Mouse (Mus musculus) neural tube, embryonic 15.5 days (tissue): Measurements from ENCODE around the gene Kcnk10. TPM values are rescaled to one million over a fixed set of nuclear protein-coding genes. Genes with fewer than 3 reads are reported as not detected.

ENCODE experiments used
- ATAC-seq: fragments of 200-750 bp; cut with Nextera tagmentation; 2 replicates; pipeline ENCODE4 v1.8.0; 2017; ENCODE audit warnings: mild to moderate bottlenecking, moderate TSS enrichment, moderate library complexity; ENCODE audit not compliant: low FRiP score
- H3K27ac ChIP-seq: fragments of 300-500 bp; sonication (generic); replicated peaks from 2 replicates; pipeline ENCODE4 v1.5.1; 2015; ENCODE audit warnings: mild to moderate bottlenecking, inconsistent platforms
- H3K27me3 ChIP-seq: fragments of 300-500 bp; sonication (generic); replicated peaks from 2 replicates; pipeline ENCODE4 v1.6.1; 2015; ENCODE audit warnings: inconsistent platforms
- H3K36me3 ChIP-seq: fragments of 300-500 bp; sonication (generic); 2 replicates; pipeline ENCODE4 v1.6.1; 2015; ENCODE audit warnings: inconsistent platforms
- H3K4me1 ChIP-seq: fragments of 300-500 bp; sonication (generic); 2 replicates; pipeline ENCODE4 v1.6.1; 2015; ENCODE audit warnings: inconsistent platforms
- H3K4me2 ChIP-seq: fragments of 300-500 bp; sonication (generic); 2 replicates; pipeline ENCODE4 v1.6.1; 2015; ENCODE audit warnings: inconsistent platforms, mild to moderate bottlenecking, moderate library complexity
- H3K4me3 ChIP-seq: fragments of 300-500 bp; sonication (generic); replicated peaks from 2 replicates; pipeline ENCODE4 v1.5.1; 2015; ENCODE audit warnings: mild to moderate bottlenecking, inconsistent platforms
- H3K9ac ChIP-seq: fragments of 300-500 bp; sonication (generic); replicated peaks from 2 replicates; pipeline ENCODE4 v1.6.1; 2015; ENCODE audit warnings: mild to moderate bottlenecking, inconsistent platforms
- H3K9me3 ChIP-seq: fragments of 300-500 bp; sonication (generic); replicated peaks from 2 replicates; pipeline ENCODE4 v1.6.1; 2016; ENCODE audit warnings: inconsistent platforms
- WGBS: fragments of 180-500 bp; shearing (Covaris S2); methylation state at CpG from one replicate; pipeline ENCODE4 v1.1.7; 2015; ENCODE audit warnings: mixed read lengths; 5-methylcytosine and 5-hydroxymethylcytosine counted together
- polyA plus RNA-seq: library from polyadenylated mRNA; unstranded; fragments of >200 nt; fragmentation: Nextera tagmentation; extraction: Ambion mirVana; gene quantifications from 2 replicates; pipeline ENCODE4 v1.2.1, GENCODE M21; 2015

The Kcnk10 gene
- polyA plus RNA-seq, 1 experiment from 2014 or later = 31.5 TPM

DNA sequence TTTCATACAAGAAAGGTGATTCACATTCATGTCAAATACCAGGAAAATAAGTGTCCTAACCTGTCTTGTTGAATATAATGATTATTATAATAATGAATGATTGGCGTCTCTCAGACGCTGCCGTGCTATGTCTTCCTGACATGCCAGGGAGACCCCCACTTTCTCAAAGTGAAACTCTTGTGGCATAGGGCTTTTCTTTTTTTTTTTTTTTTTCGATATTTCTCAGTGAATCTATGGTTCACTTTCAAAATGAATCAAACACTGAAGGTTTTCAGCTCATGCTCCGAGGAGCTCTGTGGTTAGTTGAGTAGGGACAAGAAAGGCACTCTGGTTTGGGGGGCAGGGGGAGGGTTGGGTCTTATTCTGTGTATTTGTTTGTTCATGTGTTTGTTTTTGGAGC lies 22.8 kb upstream of the Kcnk10 start:
- no peaks in the 10 kb centered on the region for H3K36me3 ChIP-seq
- H3K4me2 ChIP-seq = no peak overlapping the region
- H3K27me3 ChIP-seq = no peaks in the 10 kb centered on the region
- no peaks in the 10 kb centered on the region for H3K4me1 ChIP-seq
- H3K9ac ChIP-seq = no peak overlapping the region
- 0 out of 2 replicates have a peak, but pooled peaks cover 7% of the 10 kb centered on the region for H3K9me3 ChIP-seq
- no peak overlapping the region for H3K27ac ChIP-seq
- 88% methylated on average over 5 of the region's 5 CpGs for WGBS
- ATAC-seq = no peak
- H3K4me3 ChIP-seq = no peak overlapping the region

DNA sequence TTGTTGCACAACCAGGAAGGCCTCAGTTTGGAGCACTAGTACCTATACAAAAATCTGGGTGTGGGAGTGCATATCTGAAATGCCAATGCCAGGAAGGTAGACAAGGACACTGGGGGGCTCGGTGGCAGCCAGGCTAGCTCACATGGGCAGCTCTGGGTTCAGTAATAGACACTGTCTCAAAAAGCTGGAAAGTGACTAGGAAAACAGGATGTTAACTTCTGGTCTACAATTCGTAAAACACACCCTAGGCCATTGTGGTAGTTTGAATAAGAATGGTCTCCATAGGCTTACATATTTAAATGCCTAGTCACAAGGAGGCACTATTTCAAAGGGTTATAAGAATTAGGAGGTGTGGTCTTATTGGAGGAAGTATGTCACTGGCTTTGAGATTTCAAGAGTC lies 12.9 kb upstream of the Kcnk10 start:
- no peak overlapping the region for H3K27ac ChIP-seq
- ATAC-seq = no peak
- 93% methylated on average over 2 of the region's 2 CpGs for WGBS

DNA sequence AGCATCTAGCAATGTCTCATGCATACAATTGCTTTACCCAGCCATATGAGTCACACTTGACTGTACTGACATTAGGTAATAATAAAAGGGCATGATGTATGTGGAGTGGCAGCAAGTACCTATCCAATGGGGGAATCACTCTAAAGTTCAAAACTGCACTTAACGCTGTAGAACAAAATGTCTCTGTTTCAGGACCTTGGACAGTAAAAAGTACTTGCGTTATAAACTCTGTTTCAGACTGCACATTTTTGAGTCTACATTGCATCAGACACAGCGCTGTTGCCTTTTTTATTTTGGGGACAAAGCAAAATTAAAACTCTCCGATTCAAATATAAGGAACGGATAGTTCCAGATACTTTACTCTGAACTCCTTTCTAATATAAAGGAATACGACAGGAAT lies 10.5 kb upstream of the Kcnk10 start:
- Histone ChIP-seq H3K36me3 (no peaks in the 10 kb centered on the region), H3K4me1 (no peaks in the 10 kb centered on the region), H3K4me3 (no peak overlapping the region), H3K9ac (no peak overlapping the region), H3K9me3 (no peaks in the 10 kb centered on the region), H3K4me2 (no peak overlapping the region), H3K27ac (no peak overlapping the region), H3K27me3 (no peaks in the 10 kb centered on the region)
- no peak for ATAC-seq
- 79% methylated on average over 6 of the region's 6 CpGs for WGBS

More for the DNA sequence above, 12.9 kb upstream of the Kcnk10 start:
- Histone ChIP-seq H3K36me3 (no peaks in the 10 kb centered on the region), H3K27me3 (no peaks in the 10 kb centered on the region), H3K9me3 (0 out of 2 replicates have a peak, but pooled peaks cover 3% of the 10 kb centered on the region), H3K4me1 (no peaks in the 10 kb centered on the region), H3K4me2 (no peak overlapping the region), H3K9ac (no peak overlapping the region), H3K4me3 (no peak overlapping the region)

DNA sequence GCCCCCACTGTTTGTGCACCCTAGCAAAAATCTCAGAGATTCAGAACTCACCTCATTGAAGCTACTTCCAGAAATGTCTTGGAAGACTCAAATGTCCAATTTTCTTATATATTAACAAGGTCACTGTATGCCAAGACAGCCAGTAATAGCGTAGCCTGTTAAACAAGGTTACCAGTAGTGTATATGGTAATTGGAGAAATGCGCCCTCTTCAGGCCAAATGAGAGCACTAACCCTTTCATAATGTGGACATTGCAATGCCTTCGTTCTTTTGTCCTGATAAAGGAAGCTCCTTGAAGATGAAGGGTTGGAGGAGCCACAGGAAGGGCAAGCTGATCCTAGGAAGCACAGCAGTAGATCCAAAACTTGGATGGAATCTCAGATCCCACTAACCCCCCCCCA lies 7.2 kb upstream of the Kcnk10 start:
- Histone ChIP-seq H3K36me3 (no peaks in the 10 kb centered on the region), H3K4me1 (no peaks in the 10 kb centered on the region), H3K9me3 (no peaks in the 10 kb centered on the region), H3K27me3 (no peaks in the 10 kb centered on the region), H3K4me2 (no peak overlapping the region), H3K4me3 (no peak overlapping the region), H3K9ac (no peak overlapping the region), H3K27ac (no peak overlapping the region)
- WGBS = 35% methylated on average over 3 of the region's 3 CpGs
- ATAC-seq = no peak

DNA sequence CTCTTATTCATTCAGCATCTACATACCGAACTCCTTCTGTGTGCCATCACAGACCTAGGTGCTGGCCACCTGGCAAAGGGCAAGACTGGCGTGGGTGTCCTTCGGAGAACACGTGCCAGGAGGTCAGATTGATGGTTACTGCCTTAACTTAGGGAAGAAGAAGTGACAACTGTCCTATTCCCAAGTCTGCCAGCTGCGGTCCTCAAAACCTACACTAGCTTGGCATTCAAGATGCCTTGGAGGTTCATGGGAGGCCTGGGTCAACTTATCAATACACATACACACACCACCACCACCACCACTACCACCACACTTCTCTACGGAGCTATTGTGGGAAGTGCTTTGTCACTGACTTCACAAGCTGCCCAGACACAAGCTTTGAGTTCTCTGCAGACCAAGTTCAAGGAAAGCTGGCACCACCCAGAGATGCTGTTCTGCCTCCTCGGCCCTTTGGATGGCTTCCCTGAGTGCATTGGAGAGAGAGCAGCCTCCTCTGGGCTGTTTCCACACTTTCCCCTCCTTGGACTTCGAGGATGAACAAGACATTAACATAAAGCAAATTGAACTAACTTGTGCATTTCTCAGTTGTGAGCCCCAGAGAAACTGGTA lies 2.1 kb downstream of the Kcnk10 start:
- H3K27ac ChIP-seq = peak overlapping the region; percentile 97; the same call in 1 of the 2 replicates
- H3K27me3 ChIP-seq = no peaks in the 10 kb centered on the region
- peaks cover 42% of the 10 kb centered on the region for H3K4me1 ChIP-seq
- no peaks in the 10 kb centered on the region for H3K9me3 ChIP-seq
- WGBS = 63% methylated on average over 8 of the region's 8 CpGs
- peak overlapping the region; percentile 78 for H3K4me2 ChIP-seq
- peak overlapping the region; percentile 87; the same call in 1 of the 2 replicates for H3K9ac ChIP-seq
- no peaks in the 10 kb centered on the region for H3K36me3 ChIP-seq
- peak overlapping the region; percentile 68 for H3K4me3 ChIP-seq
- ATAC-seq = no peak

DNA sequence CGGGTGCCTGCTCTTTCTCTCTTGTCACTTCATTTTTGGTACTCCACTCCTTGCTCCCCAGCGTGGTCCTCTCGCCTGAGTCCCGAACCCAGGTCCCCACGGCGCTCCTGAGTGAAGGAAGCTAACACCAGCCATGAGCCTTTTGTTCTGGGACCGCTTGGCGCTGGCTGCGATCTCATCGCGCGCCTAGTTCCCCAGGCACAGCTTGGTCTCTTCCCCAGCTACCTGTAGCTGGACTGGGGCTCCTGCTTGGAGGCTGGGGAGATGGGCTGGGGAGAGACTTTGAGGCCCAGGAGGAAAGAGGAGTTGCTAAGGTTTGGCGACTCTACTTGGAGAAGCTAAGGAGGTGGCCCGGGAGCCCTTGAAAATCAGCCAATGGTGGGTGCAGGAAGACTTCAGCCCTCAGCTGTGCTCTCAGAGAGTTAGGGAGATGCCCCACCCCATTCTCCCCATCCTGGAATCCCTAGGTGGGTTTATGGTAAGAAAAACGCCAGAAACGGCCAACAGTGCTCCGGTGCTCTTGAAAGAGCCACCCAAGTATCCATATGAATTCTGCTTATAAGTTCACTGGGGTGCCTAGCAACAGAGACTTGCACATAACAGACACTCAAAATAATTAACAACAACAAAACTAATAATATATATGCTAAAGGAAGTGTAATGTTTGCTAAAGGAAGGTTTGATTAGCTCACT lies 2.8 kb downstream of the Kcnk10 start:
- no peak for ATAC-seq
- Histone ChIP-seq H3K4me2 (peak overlapping the region; percentile 78), H3K4me1 (peaks cover 49% of the 10 kb centered on the region), H3K9me3 (no peaks in the 10 kb centered on the region), H3K4me3 (peak overlapping the region; percentile 68), H3K9ac (peak overlapping the region; percentile 87), H3K36me3 (no peaks in the 10 kb centered on the region), H3K27me3 (no peaks in the 10 kb centered on the region), H3K27ac (peak overlapping the region; percentile 97)
- 7% methylated on average over 17 of the region's 17 CpGs for WGBS

DNA sequence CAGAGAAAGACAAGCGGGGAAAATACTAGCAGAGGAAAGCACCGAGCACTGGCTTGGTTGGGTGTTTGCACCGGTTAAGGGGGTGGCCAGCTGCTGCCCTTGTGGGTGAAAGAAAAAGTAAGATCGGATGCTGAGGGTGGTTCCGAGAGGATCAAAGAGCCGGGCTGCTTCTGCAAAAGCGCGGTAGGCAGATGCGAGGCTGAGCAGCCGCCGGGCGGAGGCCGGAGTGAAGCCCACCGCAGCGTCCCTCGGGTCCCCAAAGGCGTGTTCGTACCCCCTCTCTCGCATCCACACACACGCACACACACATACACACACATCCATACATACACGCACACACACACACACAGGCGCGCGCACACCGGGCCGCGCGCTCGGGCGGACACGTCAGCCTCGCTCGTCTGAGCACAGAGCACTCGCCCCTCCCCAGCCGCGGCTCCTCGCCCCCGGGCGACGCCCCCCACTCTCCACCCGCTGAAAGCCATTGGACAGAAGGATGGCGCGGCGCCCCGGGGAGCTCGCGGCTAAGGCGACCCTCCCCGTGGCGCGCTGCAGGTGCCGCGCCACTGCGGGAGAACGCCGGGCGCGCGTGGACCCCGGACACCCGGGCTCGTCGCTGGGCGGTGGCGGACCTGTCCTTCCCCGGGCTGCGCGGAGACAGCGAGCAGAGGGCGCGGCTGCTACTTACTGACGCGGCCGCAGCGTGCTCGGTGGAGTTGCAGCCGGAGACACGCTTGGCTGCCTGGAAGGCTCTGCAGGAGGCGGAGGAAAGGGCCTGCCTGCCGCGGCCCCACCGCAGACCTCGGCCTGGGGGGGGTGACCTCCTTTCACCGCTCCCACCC lies 3.5 kb downstream of the Kcnk10 start:
- peak overlapping the region; percentile 68 for H3K4me3 ChIP-seq
- peak overlapping the region; percentile 97 for H3K27ac ChIP-seq
- H3K4me1 ChIP-seq = peaks cover 56% of the 10 kb centered on the region
- no peaks in the 10 kb centered on the region for H3K36me3 ChIP-seq
- under 1% methylated on average over 83 of the region's 84 CpGs for WGBS
- peak; percentile 93 for ATAC-seq
- H3K27me3 ChIP-seq = no peaks in the 10 kb centered on the region
- H3K9ac ChIP-seq = peak overlapping the region; percentile 87
- H3K4me2 ChIP-seq = peak overlapping the region; percentile 78
- no peaks in the 10 kb centered on the region for H3K9me3 ChIP-seq

DNA sequence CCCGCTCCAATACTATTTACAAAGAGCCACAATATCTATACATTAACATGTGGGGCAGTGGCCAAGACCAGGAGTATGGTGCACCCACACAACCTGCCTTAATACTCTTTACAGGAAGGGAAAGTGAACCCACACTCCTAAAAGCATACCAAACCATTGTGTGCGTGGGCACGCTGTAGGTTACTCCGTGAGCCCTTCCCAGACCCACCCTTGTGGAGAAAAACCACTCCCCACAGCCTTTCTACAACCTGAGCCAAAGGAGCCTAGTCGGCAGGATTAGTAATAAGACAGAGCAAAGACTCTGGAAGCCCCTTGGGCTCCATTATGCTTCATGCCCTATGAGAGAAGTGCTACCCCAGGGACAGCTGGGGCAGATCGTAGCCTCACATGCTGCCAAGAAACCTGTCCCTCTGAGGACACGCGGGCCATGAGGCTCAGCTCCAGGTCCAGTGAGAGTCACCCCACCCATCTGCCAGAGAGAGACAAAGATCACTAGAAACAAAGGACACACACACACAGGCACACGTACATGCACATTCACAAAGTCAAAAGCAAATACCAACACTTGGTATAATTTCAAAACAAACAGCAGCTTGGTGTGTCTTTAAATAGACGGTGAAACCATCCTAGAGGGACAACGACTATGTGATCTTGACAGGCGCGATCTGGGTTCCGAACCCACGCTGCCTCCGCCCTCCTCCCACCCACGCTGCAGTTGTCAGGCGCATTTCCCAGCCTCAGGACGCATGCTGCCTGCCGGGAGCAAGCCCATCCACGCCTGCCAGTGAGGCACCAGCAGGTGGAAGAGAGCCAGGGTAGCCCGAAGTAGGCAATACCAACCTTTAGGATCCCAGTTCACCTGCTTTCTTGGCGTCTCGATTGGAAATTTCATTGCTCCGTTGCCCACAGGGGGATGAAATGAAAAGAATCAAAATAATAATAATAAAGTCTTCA lies 4.5 kb downstream of the Kcnk10 start:
- H3K27ac ChIP-seq = peak overlapping the region; percentile 97

DNA sequence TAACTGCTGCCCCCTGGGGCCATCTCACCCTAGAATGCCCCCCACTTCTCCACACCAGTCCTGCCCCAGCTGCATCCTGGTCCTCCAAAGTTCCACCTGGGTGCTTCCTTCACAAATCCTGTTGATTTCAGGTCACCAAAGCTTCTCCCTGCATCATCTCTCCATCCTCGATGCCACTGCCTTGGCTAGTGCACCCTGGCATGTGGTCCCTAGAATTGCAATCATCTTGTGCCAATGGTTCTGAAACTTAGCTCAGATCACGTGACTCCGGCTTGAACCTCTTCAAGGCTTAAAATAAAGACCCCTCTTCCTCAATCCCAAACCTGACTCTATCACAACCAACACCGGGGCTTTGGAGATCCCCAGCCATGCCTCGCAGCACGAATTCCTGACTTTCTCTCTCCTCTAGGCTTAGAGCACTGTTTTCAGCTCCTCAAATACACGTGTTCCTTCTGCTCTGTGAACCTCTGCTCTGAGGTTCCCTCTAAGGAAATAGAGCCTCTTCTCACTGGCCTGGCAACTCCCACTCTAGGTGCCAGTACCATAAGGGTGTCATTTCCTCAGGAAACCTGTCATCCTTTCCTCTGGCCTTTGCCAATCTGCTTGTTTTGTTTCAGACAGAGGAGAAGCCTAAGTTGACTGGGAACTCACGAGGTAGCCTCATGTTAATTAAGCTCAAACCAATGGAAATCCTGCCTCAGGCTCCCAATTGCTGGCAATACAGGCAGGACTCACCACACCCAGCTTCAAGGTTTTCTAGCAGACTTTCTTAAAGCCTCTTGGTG lies 6.0 kb downstream of the Kcnk10 start:
- Histone ChIP-seq H3K9me3 (no peaks in the 10 kb centered on the region), H3K27ac (peak overlapping the region; percentile 49; the same call in 1 of the 2 replicates), H3K9ac (peak overlapping the region; percentile 87; the same call in 1 of the 2 replicates), H3K4me1 (peaks cover 63% of the 10 kb centered on the region), H3K4me2 (peak overlapping the region; percentile 78), H3K27me3 (no peaks in the 10 kb centered on the region), H3K4me3 (peak overlapping the region; percentile 68), H3K36me3 (no peaks in the 10 kb centered on the region)
- 39% methylated on average over 8 of the region's 8 CpGs for WGBS
- ATAC-seq = no peak

More for the DNA sequence above, 4.5 kb downstream of the Kcnk10 start:
- no peaks in the 10 kb centered on the region for H3K9me3 ChIP-seq
- no peaks in the 10 kb centered on the region for H3K27me3 ChIP-seq
- WGBS = 5% methylated on average over 25 of the region's 25 CpGs
- peak; percentile 71 for ATAC-seq
- H3K4me3 ChIP-seq = peak overlapping the region; percentile 68
- peak overlapping the region; percentile 78 for H3K4me2 ChIP-seq
- no peaks in the 10 kb centered on the region for H3K36me3 ChIP-seq
- peak overlapping the region; percentile 87 for H3K9ac ChIP-seq
- peaks cover 59% of the 10 kb centered on the region for H3K4me1 ChIP-seq

DNA sequence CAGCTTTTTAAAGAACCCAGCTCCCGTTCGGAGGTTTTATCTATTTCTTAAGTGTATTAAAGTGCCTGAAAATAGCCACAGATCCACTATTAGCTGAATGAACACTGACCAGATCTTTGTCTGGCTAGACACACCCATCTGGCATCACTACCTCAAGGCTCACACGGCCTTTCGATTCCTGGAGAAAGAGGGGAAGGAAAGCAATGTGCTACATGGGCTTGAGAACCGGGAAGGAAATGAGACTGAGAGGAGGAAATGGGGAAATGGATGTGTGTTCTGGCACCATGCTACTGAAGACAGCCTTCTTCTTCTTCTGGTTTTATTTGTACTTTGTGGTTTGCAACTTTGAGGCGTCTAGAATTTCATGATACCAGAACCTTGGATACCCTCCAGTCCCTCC lies 8.7 kb downstream of the Kcnk10 start:
- H3K4me2 ChIP-seq = no peak overlapping the region
- H3K27me3 ChIP-seq = no peaks in the 10 kb centered on the region
- no peaks in the 10 kb centered on the region for H3K9me3 ChIP-seq
- no peak overlapping the region for H3K27ac ChIP-seq
- no peak for ATAC-seq
- WGBS = 82% methylated on average over 6 of the region's 6 CpGs
- no peak overlapping the region for H3K9ac ChIP-seq
- H3K4me3 ChIP-seq = no peak overlapping the region
- peaks cover 61% of the 10 kb centered on the region for H3K4me1 ChIP-seq
- H3K36me3 ChIP-seq = no peaks in the 10 kb centered on the region
